Comparison of ENCODE assay signal across 23 mouse cellular contexts in the genomic region with DNA sequence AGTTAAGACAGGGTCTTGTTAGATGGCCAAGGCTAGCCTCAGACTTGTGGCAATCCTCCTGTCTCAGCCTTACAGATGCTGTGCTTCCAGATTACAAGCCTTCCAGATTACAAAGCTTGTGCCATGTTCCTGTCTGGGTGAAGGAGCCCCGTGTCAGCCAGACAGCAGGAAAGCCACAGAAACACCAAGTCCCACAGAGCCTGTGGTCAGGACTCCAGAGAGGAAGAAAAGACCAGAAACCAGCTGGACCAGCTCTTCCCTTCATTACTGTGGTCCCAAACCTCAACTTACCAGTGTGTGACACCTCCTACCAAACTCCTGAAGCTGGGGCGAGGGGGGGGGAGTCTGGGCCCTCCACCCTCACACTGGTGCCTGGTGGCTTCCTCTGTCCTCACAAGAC. TPM values are rescaled to one million over a fixed set of nuclear protein-coding genes. Genes with fewer than 3 reads are reported as not detected.
A peak's percentile ranks its signal among the peaks of the same experiment; 100 is the strongest.
DNase-seq lines count a peak whose midpoint lies in the region; ATAC-seq and TF ChIP-seq lines count a peak whose summit lies in the region.
"Had no signal": no experiment of that assay in that cellular context is flagged by ENCODE, and none has a peak within 500 bp of the region (broad histone marks: within the 10 kb centered on the region; RNA-seq: fewer than 3 reads in every experiment).

No protein-coding gene starts in this region.

- ATAC-seq in kidney, embryonic 15.5 days (replicated peaks; ENCODE audit: low FRiP score) = no peak
- peak; percentile 52 for ATAC-seq in common myeloid progenitor, adult 5-6 weeks (replicated peaks; ENCODE audit: low read depth, poor library complexity, severe bottlenecking)
- ATAC-seq in liver, embryonic 14.5 days (ENCODE audit: insufficient read depth) = no peak
- ATAC-seq in forebrain, embryonic 11.5 days (replicated peaks; ENCODE audit: low FRiP score) = no peak
- ATAC-seq: activated CD4-positive, CD25-positive, alpha-beta regulatory T cell, adult 4 months; forebrain, embryonic 16.5 days; hindbrain, embryonic 16.5 days had no signal

- H3K4me2 ChIP-seq in kidney, embryonic 15.5 days = no peak overlapping the region
- H3K4me2 ChIP-seq in liver, embryonic 14.5 days (ENCODE audit: low read depth) = no peak overlapping the region; the same call in 1 of the 2 replicates
- H3K4me2 ChIP-seq in forebrain, embryonic 11.5 days (ENCODE audit: low read depth, low read length, severe bottlenecking) = no peak overlapping the region
- H3K4me2 ChIP-seq: embryonic facial prominence, embryonic 12.5 days; heart, embryonic 13.5 days; limb, embryonic 13.5 days; lung, embryonic 15.5 days; midbrain, embryonic 11.5 days; neural tube, embryonic 12.5 days had no signal

- no peak overlapping the region for H3K4me3 ChIP-seq in kidney, embryonic 15.5 days (replicated peaks)
- H3K4me3 ChIP-seq in liver, embryonic 14.5 days (ENCODE audit: insufficient read depth in 1 of 2, low read depth in 2 of 2, low read length in 2 of 2) = no peak overlapping the region
- no peak overlapping the region for H3K4me3 ChIP-seq in forebrain, embryonic 11.5 days (ENCODE audit: low read depth, low read length)
- H3K4me3 ChIP-seq: embryonic facial prominence, embryonic 12.5 days; heart, embryonic 13.5 days; limb, embryonic 13.5 days; lung, embryonic 15.5 days; neural tube, embryonic 12.5 days had no signal

- H3K9me3 ChIP-seq in kidney, embryonic 15.5 days (replicated peaks) = no peaks in the 10 kb centered on the region
- no peaks in the 10 kb centered on the region for H3K9me3 ChIP-seq in liver, embryonic 14.5 days (ENCODE audit: control insufficient read depth, low read length)
- no peaks in the 10 kb centered on the region for H3K9me3 ChIP-seq in forebrain, embryonic 11.5 days (ENCODE audit: control insufficient read depth, low read length)
- H3K9me3 ChIP-seq: embryonic facial prominence, embryonic 12.5 days; heart, embryonic 13.5 days; limb, embryonic 13.5 days; lung, embryonic 15.5 days; neural tube, embryonic 12.5 days had no signal

- WGBS in kidney, embryonic 15.5 days = 78% methylated on average over 2 of the region's 2 CpGs
- 32% methylated on average over 2 of the region's 2 CpGs for WGBS in liver, embryonic 14.5 days (ENCODE audit: insufficient replicate concordance)
- WGBS in forebrain, embryonic 11.5 days = 81% methylated on average over 2 of the region's 2 CpGs

- peaks cover 80% of the 10 kb centered on the region for H3K4me1 ChIP-seq in kidney, embryonic 15.5 days
- peaks cover 83 to 87% of the 10 kb centered on the region in 2 experiments for H3K4me1 ChIP-seq in liver, embryonic 14.5 days (replicated peaks; ENCODE audit: control insufficient read depth in 2 of 2, insufficient read depth in 2 of 2, low read length in 1 of 2)
- H3K4me1 ChIP-seq in forebrain, embryonic 11.5 days (replicated peaks; ENCODE audit: control insufficient read depth, insufficient read depth, low read length) = no peaks in the 10 kb centered on the region

- H3K27me3 ChIP-seq in kidney, embryonic 15.5 days = no peaks in the 10 kb centered on the region
- H3K27me3 ChIP-seq in liver, embryonic 14.5 days (ENCODE audit: control insufficient read depth, insufficient read depth, low read length) = no peaks in the 10 kb centered on the region
- H3K27me3 ChIP-seq in forebrain, embryonic 11.5 days (ENCODE audit: control insufficient read depth, insufficient read depth, low read length) = no peaks in the 10 kb centered on the region
- H3K27me3 ChIP-seq: embryonic facial prominence, embryonic 12.5 days; limb, embryonic 13.5 days; lung, embryonic 15.5 days had no signal

- no peak overlapping the region for H3K9ac ChIP-seq in kidney, embryonic 15.5 days
- H3K9ac ChIP-seq in liver, embryonic 14.5 days (replicated peaks) = no peak overlapping the region; the same call in none of the 2 replicates
- no peak overlapping the region for H3K9ac ChIP-seq in forebrain, embryonic 11.5 days (ENCODE audit: low read length)
- H3K9ac ChIP-seq: embryonic facial prominence, embryonic 12.5 days; heart, embryonic 13.5 days; limb, embryonic 13.5 days; lung, embryonic 15.5 days; neural tube, embryonic 12.5 days had no signal

- no peaks in the 10 kb centered on the region for H3K36me3 ChIP-seq in kidney, embryonic 15.5 days
- peaks cover 22% of the 10 kb centered on the region for H3K36me3 ChIP-seq in liver, embryonic 14.5 days (replicated peaks; ENCODE audit: control insufficient read depth, insufficient read depth, low read depth)
- no peaks in the 10 kb centered on the region for H3K36me3 ChIP-seq in forebrain, embryonic 11.5 days (ENCODE audit: control insufficient read depth, insufficient read depth, low read length)
- H3K36me3 ChIP-seq: embryonic facial prominence, embryonic 12.5 days; heart, embryonic 13.5 days; limb, embryonic 13.5 days; lung, embryonic 15.5 days; neural tube, embryonic 12.5 days had no signal

- H3K27ac ChIP-seq in kidney, embryonic 15.5 days = 0 out of 2 replicates have a peak overlapping the region, but pooled peaks have one; percentile 84
- peak overlapping the region; percentile 94 for H3K27ac ChIP-seq in liver, embryonic 14.5 days
- no peak overlapping the region for H3K27ac ChIP-seq in forebrain, embryonic 11.5 days (ENCODE audit: low read depth, low read length)
- H3K27ac ChIP-seq: embryonic facial prominence, embryonic 12.5 days; heart, embryonic 13.5 days; limb, embryonic 13.5 days; neural tube, embryonic 12.5 days had no signal

- no peak for TF ChIP-seq EP300 in liver, embryonic 14.5 days (IDR thresholded peaks at IDR 0.05; ENCODE audit: low read depth)

- no peak for DNase-seq in kidney, postnatal 14 days
- DNase-seq in CD4-positive helper T cell, adult 2 months (ENCODE audit: low read depth, low spot score) = peak; percentile 43
- DNase-seq in liver, embryonic 14.5 days (ENCODE audit: low read depth in 3 of 3, low spot score in 3 of 3) = no peak
- DNase-seq in cerebellum, postnatal 10 days = no peak
- no peak for DNase-seq in forebrain, embryonic 11.5 days (ENCODE audit: low spot score)
- DNase-seq in layer of hippocampus, postnatal 36 days = no peak
- DNase-seq: adrenal gland, postnatal 25 days; cerebellum, adult 11-12 months; kidney, adult 2 months; kidney, postnatal 36 days; lung, postnatal 4 days; thymus, postnatal 4 days had no signal

- no peak for TF ChIP-seq CTCF in liver, embryonic 14.5 days (IDR thresholded peaks at IDR 0.05; ENCODE audit: low read depth)

RNA-seq across cellular contexts. Expression of a gene that starts 13.3 kb away (rescaled TPM):
- 47.8 and 49.4 TPM in 2 replicates for polyA plus RNA-seq in kidney, embryonic 15.5 days (2015; fragmentation: Nextera tagmentation; extraction: Ambion mirVana)
- 42.9 and 43.7 TPM in 2 replicates for total RNA-seq in common myeloid progenitor, adult 5-6 weeks (2017)
- 61.6 and 72.2 TPM in 2 replicates for polyA plus RNA-seq in liver, embryonic 14.5 days (2012; rRNA removed)
- polyA plus RNA-seq in liver, embryonic 14.5 days (2014; fragmentation: Nextera tagmentation; extraction: Ambion mirVana) = 58.6 and 63.1 TPM in 2 replicates
- 4.5 and 5.2 TPM in 2 replicates for polyA plus RNA-seq in forebrain, embryonic 11.5 days (2014; fragmentation: Nextera tagmentation; extraction: Ambion mirVana)
- total RNA-seq in layer of hippocampus, postnatal 36 days (2021) = 10 to 100 TPM; 21.6 to 23.5 TPM
